14 mouse cellular contexts compared by ENCODE assay signal in the genomic region with DNA sequence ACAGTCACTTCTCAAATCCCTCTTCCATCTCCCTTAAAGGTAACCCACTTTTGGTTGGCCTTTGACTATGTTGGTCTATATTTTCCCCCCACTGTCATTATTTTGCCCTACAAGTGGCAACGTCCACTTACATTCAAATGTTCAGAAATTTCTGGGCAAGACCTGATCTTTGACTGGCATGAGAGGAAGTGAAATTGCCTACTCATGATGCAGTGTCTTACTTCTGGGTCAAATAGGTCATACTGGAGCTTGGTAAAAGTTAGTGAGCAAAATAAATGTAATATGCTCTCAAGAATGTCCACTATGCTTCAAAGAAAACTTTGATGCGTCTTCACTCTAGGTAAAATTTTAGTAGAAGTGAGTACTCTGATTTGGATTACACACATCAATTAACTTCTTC.
"Had no signal": no experiment of that assay in that cellular context is flagged by ENCODE, and none has a peak within 500 bp of the region (broad histone marks: within the 10 kb centered on the region; RNA-seq: fewer than 3 reads in every experiment).

No protein-coding gene starts in this region.

- H3K4me1 ChIP-seq: limb, embryonic 10.5 days; liver, embryonic 15.5 days; megakaryocyte, embryonic 14.5 days; neural tube, embryonic 13.5 days had no signal

- H3K4me3 ChIP-seq: limb, embryonic 10.5 days; liver, embryonic 15.5 days; megakaryocyte, embryonic 14.5 days; neural tube, embryonic 13.5 days had no signal

- H3K27me3 ChIP-seq: liver, embryonic 15.5 days; megakaryocyte, embryonic 14.5 days; neural tube, embryonic 13.5 days had no signal

- H3K9me3 ChIP-seq: limb, embryonic 10.5 days; liver, embryonic 15.5 days; megakaryocyte, embryonic 14.5 days; neural tube, embryonic 13.5 days had no signal

- H3K36me3 ChIP-seq: limb, embryonic 10.5 days; liver, embryonic 15.5 days; neural tube, embryonic 13.5 days had no signal

- DNase-seq: kidney, adult 9 months; kidney, postnatal 36 days; lung, adult 2 months; lung, postnatal 36 days had no signal

- ATAC-seq: inflammation-experienced regulatory T-cells, adult 6 months; lung, postnatal 0 days; midbrain, embryonic 16.5 days had no signal

- H3K4me2 ChIP-seq: liver, embryonic 11.5 days; liver, embryonic 15.5 days; midbrain, embryonic 11.5 days; neural tube, embryonic 13.5 days had no signal

- H3K27ac ChIP-seq: kidney, postnatal 0 days; limb, embryonic 10.5 days; liver, embryonic 15.5 days; neural tube, embryonic 13.5 days had no signal

- H3K9ac ChIP-seq: liver, embryonic 15.5 days; neural tube, embryonic 13.5 days had no signal
